Mouse (Mus musculus): ENCODE data around the gene Rab27a.
"Not testable (repeated sequence)": the region's sequence is repeated elsewhere in the genome, so short reads cannot be mapped to it uniquely, and the experiment has no call there.

Gene Rab27a

GRCm38 (mm10) chr9:73045711-73046110 is 1.1 kb downstream of the Rab27a start:
- no peak for DNase-seq (ENCODE audit: extremely low spot score, low spot score)

- no peak for DNase-seq (ENCODE audit: extremely low spot score, low spot score)
Measured at GRCm38 (mm10) chr9:73047906-73048305, 3.3 kb downstream of the Rab27a start.

- no peak for DNase-seq (ENCODE audit: extremely low spot score, low spot score)
Measured at GRCm38 (mm10) chr9:73048927-73049326, 4.3 kb downstream of the Rab27a start.

GRCm38 (mm10) chr9:73049833-73050232 is 5.2 kb downstream of the Rab27a start:
- no peak for DNase-seq (ENCODE audit: extremely low spot score, low spot score)

- DNase-seq (ENCODE audit: extremely low spot score, low spot score), result no peak
Measured at GRCm38 (mm10) chr9:73050606-73051005, 6.0 kb downstream of the Rab27a start.

- no peak for DNase-seq (ENCODE audit: extremely low spot score, low spot score)
Measured at GRCm38 (mm10) chr9:73055441-73055911, 10.8 kb downstream of the Rab27a start.

GRCm38 (mm10) chr9:73059224-73059623 is 14.6 kb downstream of the Rab27a start:
- DNase-seq (ENCODE audit: extremely low spot score, low spot score), result no peak

GRCm38 (mm10) chr9:73063621-73064290 is 19.1 kb downstream of the Rab27a start:
- peak; percentile 45 for DNase-seq (ENCODE audit: extremely low spot score, low spot score)

- DNase-seq (ENCODE audit: extremely low spot score, low spot score), result peak; percentile 43
Measured at GRCm38 (mm10) chr9:73067086-73067485, 22.4 kb downstream of the Rab27a start.

GRCm38 (mm10) chr9:73068230-73068679 is 23.6 kb downstream of the Rab27a start:
- DNase-seq (ENCODE audit: extremely low spot score, low spot score), result no peak

GRCm38 (mm10) chr9:73068688-73069087 is 24.0 kb downstream of the Rab27a start:
- DNase-seq (ENCODE audit: extremely low spot score, low spot score), result no peak

GRCm38 (mm10) chr9:73070971-73071659 is 26.5 kb downstream of the Rab27a start:
- no peak for DNase-seq (ENCODE audit: extremely low spot score, low spot score)

GRCm38 (mm10) chr9:73072426-73072825 is 27.8 kb downstream of the Rab27a start:
- no peak for DNase-seq (ENCODE audit: extremely low spot score, low spot score)

- DNase-seq (ENCODE audit: extremely low spot score, low spot score), result no peak
Measured at GRCm38 (mm10) chr9:73073169-73073568, 28.5 kb downstream of the Rab27a start.

GRCm38 (mm10) chr9:73079349-73079748 is 34.7 kb downstream of the Rab27a start:
- DNase-seq (ENCODE audit: extremely low spot score, low spot score), result not testable (repeated sequence)

GRCm38 (mm10) chr9:73079801-73080325 is 35.2 kb downstream of the Rab27a start:
- DNase-seq (ENCODE audit: extremely low spot score, low spot score), result no peak

- no peak for DNase-seq (ENCODE audit: extremely low spot score, low spot score)
Measured at GRCm38 (mm10) chr9:73082291-73083000, 37.8 kb downstream of the Rab27a start.

- DNase-seq (ENCODE audit: extremely low spot score, low spot score), result no peak
Measured at GRCm38 (mm10) chr9:73083956-73084355, 39.3 kb downstream of the Rab27a start.

GRCm38 (mm10) chr9:73085845-73086244 is 41.2 kb downstream of the Rab27a start:
- no peak for DNase-seq (ENCODE audit: extremely low spot score, low spot score)

- DNase-seq (ENCODE audit: extremely low spot score, low spot score), result no peak
Measured at GRCm38 (mm10) chr9:73087121-73087520, 42.5 kb downstream of the Rab27a start.

- no peak for DNase-seq (ENCODE audit: extremely low spot score, low spot score)
Measured at GRCm38 (mm10) chr9:73087581-73087980, 42.9 kb downstream of the Rab27a start.

All from neural tube, embryonic 10.5 days (tissue).